Mouse (Mus musculus) hematopoietic multipotent progenitor cell, adult 10-12 weeks (in vitro differentiated cells): Measurements from ENCODE around the gene Keg1. TPM values are rescaled to one million over a fixed set of nuclear protein-coding genes. Genes with fewer than 3 reads are reported as not detected.

Experiments
- polyA plus RNA-seq: library from polyadenylated mRNA; stranded (reverse); fragments of >175 nt; gene quantifications from 2 replicates; pipeline ENCODE4 v1.2.3, GENCODE M21; 2012; ENCODE audit warnings: low replicate concordance

Gene Keg1
- polyA plus RNA-seq, result not detected in 2 replicates

GRCm38 (mm10) chr19:12695590-12695989 lies at the start of gene Keg1:
Keg1 (plus strand) TSS chr19:12695786.

GRCm38 (mm10) chr19:12670139-12670538 lies 25.4 kb upstream of the Keg1 start, which contains the start of gene Olfr1442:
Olfr1442 (plus strand) TSS chr19:12670439.

GRCm38 (mm10) chr19:12677812-12678211 lies 17.8 kb upstream of the Keg1 start, which contains the start of gene Olfr1443:
Olfr1443 (plus strand) TSS chr19:12678112.

GRCm38 (mm10) chr19:12765308-12765707 lies 69.7 kb downstream of the Keg1 start, which contains the start of gene Cntf:
Cntf (minus strand) TSS chr19:12765632.

Other genes with a start within 250 kb of the Keg1 start
- gene Mpeg1, start 235.0 kb upstream of the Keg1 start, polyA plus RNA-seq, result 23.5 and 31.3 TPM in 2 replicates
- gene Dtx4, start 194.3 kb upstream of the Keg1 start, polyA plus RNA-seq, result 2.9 and 4.8 TPM in 2 replicates
- gene Fam111a, start 150.0 kb upstream of the Keg1 start, polyA plus RNA-seq, result 2.0 and 7.7 TPM in 2 replicates
- not detected in 2 replicates for gene Gm4952, start 95.8 kb upstream of the Keg1 start, polyA plus RNA-seq
- not detected in 2 replicates for gene Glyat, start 62.5 kb upstream of the Keg1 start, polyA plus RNA-seq
- gene Olfr1442, start 25.3 kb upstream of the Keg1 start, polyA plus RNA-seq, result not detected in 2 replicates
- not detected in 2 replicates for gene Olfr1443, start 17.7 kb upstream of the Keg1 start, polyA plus RNA-seq
- 0.26 TPM in 1 of 2 replicates, not detected in the other for gene Cntf, start 69.8 kb downstream of the Keg1 start, polyA plus RNA-seq
- gene Zfp91, start 100.3 kb downstream of the Keg1 start, polyA plus RNA-seq, result 24.5 and 39.3 TPM in 2 replicates
- gene Lpxn, start 100.4 kb downstream of the Keg1 start, polyA plus RNA-seq, result 4.5 and 5.1 TPM in 2 replicates
- not detected in 2 replicates for gene Gm5244, start 150.9 kb downstream of the Keg1 start, polyA plus RNA-seq
- 0.10 TPM in 1 of 2 replicates, not detected in the other for gene Olfr1444, start 161.5 kb downstream of the Keg1 start, polyA plus RNA-seq
- not detected in 2 replicates for gene Olfr1445, start 188.1 kb downstream of the Keg1 start, polyA plus RNA-seq
- gene Olfr1446, start 197.7 kb downstream of the Keg1 start, polyA plus RNA-seq, result not detected in 2 replicates
- not detected in 2 replicates for gene Olfr1447, start 208.0 kb downstream of the Keg1 start, polyA plus RNA-seq
- not detected in 2 replicates for gene Olfr1448, start 228.6 kb downstream of the Keg1 start, polyA plus RNA-seq
- not detected in 2 replicates for gene Olfr1449, start 235.1 kb downstream of the Keg1 start, polyA plus RNA-seq